Mouse (Mus musculus) testis, postnatal 14 days (tissue): ENCODE results near the gene Fem1a.
A peak's percentile ranks its signal among the peaks of the same experiment; 100 is the strongest.

Experiments used
- DNase-seq: peaks from one replicate; pipeline ENCODE4 v3.0.0; 2021; ENCODE audit warnings: low spot score

Fem1a gene

DNA sequence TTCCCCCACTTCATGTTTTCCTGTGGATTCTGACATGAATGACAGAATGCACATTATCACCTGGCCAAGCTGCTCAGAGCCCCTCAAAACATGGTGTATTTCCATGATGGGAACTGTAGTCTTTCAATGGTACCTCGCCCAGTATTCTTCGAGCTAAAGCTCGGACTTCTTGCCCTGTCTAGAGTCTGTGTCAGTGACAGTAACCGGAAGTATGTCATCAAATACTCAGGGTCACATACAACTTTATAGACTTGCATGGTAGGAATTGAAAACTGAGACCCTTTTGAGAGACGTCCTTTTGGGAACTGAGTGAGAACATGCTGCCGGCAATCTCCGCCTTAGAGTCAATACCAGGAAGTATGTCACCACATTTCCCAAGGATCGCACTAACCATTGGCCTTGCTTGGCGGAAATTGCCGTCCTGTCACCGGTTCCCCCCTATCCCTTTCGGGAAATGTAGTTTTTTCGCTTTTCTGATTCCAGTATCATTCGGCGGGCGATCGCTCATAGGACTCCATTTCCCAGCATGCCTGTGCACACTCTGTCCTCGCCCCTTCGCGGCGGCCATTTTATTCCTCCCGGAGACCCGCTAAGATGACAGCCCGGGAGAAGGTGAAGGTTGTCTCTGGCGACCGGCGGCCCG, at the start of gene Fem1a:
Gene Fem1a, plus strand, starts transcription at position 572 of the 643 bp plus-strand sequence.
- peak; percentile 96 for DNase-seq

DNA sequence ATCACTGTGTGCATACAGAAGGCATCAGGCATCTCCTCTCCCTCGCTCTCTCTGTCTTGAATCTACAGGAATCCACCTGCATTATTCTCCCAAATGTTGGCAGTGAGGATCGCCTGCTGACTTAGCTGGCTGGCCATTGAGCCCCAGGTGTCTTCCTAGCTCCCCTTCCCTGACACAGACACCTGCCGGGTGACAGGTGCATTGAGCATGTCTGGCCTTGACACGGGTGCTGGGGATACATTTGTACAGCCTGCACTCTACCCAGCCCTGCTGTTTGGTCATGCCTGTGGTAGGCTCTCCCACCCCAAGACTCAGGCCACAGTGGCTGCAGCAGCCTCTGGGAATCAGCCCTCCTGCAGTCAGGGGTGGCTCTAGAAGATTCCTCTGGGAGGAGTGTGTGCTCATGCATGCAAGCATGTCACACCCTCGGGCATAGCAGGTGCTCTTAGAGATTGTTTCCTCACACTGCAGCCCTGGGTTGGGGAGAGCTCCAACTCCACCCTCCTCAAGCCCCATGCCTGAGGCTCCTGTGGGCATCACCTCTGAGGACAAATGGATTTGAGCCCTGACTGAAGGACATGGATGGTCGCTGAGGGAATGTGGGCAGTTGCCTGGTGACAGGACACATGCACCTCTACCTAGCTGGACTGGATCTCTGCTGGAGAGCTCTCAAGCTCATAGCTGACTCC, 49.5 kb upstream of the Fem1a start:
- DNase-seq: no peak

DNA sequence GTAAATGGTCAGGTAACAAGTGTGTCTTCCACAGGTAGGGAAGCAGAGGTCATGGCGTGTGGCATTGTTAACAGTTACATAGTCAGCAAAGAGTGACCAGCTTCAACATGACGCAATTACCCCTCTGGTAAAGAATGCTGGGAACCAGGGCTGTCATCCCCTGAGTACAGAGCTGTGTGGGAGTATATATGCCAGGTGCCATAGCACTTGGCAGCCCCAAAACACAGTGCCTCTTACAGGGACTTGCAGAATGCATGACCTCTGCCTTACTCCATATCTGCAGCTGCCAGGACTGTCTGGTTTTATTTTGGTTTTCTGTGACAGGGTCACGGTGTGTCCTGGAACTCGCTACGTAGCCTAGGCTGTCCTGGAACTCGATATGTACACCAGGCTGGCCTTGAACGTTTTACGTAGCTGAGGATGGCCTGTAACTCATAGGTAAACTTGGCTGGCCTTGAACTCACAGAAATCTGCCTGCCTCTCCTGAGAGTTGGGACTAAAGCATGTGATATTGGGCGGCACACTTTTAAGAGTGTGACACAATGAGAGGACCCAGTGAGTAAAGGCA, 48.6 kb upstream of the Fem1a start:
- DNase-seq: no peak

DNA sequence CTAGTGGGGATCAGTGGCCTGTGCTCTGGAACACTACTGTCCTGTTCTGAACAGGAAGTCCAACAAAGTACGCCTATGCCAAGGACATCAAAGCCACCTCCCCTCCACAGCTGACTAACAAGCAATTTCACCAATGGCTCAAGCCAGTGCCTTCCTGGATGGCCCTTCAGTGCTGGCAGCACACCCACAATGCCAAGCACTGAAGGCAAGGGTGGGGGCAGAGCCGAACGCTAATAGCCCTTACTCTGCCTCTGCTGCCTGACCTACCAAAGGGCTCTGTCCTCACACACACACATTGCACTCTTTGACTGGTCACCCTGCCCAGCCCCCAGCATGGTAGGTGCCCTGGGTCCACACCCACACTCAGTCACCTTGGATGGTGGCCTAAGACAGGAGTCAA, 47.8 kb upstream of the Fem1a start:
- no peak for DNase-seq

DNA sequence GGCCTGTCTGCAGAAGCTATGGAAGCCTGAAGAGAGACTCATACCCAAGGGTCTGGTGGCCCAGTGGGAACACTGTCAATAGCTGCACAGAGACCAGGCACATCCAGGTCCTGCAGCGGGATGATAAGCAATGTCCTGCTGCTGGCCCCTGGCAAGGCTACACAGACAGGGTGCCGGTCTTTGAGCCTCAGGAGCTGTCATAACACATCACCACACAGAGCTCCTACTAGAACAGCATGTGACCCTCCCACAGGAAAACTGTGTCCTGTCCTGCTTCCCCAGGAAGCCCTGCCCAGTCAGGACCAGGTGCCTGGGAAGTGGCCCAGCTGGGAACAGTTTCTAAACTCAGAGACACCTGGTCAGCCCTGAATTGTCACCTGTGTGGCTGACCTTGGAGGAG, 45.5 kb upstream of the Fem1a start:
- no peak for DNase-seq

DNA sequence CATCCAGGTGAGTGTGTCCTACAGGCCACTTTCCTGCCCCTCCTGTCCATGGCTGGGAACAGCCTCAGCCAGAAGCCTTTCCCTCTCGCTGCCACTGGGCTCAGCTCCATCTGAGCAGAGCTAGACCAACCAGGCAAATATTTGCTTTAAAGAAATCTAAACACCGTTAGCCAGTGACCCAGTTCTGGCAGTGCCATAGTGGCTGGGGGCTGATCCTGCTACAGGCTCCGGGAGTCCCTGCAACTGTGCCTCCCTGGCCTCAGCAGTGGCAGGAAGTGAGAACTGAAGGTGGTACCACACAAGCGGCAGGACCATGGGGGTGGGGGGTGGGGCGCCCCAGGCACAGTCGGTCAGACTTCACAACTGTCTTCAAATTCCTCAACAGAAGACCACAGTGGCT, 43.9 kb upstream of the Fem1a start:
- no peak for DNase-seq

DNA sequence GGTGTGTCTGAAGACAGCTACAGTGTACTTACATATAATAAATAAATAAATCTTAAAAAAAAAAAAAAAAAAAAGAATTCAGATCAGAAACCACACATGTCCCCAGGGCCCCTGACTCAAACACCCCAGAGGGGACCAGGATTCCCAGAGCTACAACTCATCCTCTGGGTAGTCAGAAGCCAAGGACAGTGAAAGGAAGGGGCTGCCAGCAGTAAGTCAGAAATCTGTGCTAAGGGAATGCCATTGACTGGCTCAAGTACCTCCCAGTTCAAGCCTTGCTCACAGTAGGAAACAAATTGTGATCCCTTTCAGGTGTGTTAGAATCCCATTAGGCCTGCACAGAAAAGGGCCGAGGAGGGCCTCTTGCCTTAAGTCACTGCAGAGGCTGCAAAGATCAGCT, 42.4 kb upstream of the Fem1a start:
- DNase-seq: no peak

DNA sequence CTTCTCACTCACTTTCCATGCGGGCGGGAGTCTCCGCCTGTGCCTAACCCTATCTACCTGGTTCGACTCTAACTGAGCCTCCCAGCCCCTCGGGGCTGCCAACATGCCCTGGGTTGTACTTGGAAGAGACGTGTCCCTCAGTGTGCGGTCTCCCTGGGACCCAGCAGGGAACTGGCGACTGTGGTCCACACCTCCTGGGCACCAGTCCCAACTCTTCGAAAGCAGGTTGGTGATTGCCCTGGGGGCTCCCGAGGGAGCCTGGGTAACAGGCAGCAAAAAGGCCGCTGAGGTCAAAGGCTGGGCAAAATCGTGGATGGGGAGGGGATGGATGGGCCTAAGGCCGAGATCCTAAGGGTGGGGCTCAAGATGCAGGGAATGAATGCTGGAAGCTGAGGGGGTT, 38.9 kb upstream of the Fem1a start:
- no peak for DNase-seq

DNA sequence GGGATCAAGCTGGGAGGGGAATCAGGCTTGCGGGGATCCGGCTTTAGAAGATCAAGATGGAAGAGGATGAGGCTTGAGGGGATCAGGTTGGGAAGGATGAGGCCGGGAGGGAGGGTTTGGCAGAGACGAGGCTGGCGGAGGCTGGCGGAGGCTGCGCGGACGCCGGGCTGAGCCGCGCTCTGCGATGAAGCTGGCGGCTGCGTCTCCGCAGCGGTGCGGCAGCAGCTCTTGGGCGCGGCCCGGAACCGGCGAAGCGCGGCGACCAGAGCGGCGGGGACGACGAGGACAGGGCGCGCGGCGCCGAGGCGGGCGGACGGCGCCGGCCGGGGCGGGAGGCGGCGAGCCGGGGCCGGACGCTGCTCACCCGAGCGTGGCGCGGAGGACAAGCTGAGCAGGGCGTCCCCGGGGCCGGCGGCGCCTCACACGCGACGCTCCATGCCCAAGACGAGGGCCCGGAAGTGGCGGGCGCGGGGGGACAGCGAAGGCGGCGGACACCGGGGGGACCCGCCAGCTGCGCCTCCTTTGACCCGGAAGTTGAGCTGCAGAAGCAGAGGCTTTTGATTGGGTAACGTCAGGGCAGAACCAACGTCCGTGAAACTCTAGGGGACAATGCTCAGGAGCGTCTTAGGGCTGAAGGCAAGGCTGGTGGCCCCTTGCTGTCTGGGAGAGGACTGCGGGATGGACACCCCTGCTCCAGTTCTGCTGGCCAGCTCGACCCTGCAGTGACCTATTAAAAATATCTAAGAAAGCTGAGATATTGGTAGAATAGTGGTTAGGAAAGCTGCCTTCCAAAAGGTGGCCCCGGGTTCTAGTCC, 38.0 kb upstream of the Fem1a start, which contains the start of gene Dpp9:
Gene Dpp9, minus strand, starts transcription at position 529 of the 815 bp plus-strand sequence.
- peak; percentile 93 for DNase-seq

DNA sequence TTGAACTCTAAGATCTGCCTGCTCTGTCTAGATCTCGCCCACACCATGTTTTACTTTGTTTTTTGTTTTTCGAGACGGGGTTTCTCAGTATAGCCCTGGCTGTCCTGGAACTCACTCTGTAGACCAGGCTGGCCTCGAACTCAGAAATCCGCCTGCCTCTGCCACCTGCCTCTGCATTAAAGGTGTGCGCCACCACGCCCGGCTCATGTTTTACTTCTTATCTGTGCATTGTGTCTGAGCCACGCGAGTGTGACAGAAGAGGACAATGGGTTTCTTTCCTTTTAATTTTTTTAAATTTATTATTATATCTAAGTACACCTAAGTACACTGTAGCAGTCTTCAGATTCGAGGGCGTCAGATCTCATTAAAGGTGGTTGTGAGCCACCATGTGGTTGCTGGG, 37.4 kb upstream of the Fem1a start:
- DNase-seq: no peak

DNA sequence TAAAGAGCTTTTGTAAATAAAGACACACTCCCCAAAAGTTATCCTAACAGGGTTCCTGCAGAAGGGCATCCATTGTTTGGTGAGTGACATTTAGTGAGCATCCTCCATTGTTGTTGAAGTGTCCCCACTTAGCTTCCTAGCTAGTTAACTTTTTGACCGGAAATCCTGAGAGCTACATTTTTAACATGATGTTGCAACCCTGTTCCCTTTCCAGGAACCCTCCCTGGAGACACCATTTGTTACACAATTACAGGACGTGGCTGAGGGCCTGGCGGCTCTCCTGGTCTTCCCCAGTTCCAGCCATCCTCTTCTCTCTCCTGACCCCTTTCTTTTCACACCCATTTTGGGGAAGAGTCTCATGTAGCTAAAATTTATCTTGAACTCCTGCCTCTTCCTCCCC, 36.8 kb upstream of the Fem1a start:
- peak; percentile 65 for DNase-seq

DNA sequence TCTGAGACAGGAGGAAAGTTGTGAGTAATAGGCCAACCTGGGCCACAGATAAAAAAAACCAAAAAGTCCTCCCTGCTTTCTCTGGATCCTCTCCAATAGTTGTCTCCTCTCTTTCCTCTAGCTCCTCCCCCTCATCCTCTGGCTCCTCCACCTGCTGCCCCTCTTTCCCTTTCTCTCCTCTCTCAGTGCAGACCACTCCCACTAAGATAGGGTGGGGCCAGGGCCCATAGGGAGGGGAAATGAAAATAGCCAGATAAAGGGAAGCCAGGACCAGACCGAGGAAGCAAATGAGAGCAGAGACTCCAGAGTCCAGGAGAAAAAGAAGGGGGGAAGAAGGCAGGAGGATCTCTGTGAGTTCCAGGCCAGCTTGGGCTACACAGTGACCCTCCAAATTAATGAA, 31.7 kb upstream of the Fem1a start:
- no peak for DNase-seq

DNA sequence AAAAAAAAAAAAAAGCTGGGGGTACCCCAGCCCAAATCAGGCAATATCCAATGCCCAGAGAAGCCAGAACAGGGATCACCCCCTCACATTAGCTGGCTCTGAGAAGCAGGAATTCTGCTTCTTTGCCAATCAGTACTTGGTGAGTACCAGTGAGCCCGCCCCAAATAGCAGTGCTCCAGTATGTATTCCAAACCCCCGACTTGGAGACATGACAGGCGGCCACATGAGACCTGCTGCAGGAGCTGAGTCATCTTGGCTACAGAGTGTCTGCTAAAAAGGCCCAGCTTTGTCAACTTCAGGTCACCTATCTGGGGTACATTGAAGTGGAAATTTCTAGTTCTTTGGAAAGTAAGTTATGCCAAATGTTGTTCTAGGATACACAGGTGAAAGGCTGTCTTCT, 30.0 kb upstream of the Fem1a start:
- no peak for DNase-seq

DNA sequence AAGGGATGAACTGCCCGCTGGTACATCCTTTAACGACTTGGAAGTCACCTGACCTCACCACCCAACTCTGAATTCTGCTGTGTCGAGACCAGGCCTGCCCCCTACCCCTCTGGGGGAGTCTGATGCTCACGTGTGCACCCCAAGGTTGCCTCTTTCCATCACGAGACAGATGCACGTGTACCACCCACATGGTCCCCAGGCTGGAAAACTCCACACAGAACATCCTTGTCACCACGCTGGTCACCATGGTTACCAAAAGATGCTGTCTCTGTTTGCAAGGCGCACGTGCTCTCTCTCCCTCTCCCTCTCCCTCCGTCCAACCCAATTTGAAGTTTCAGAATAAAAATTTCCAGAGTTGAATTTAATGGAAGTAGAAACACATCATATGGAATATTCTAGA, 26.7 kb upstream of the Fem1a start:
- no peak for DNase-seq

DNA sequence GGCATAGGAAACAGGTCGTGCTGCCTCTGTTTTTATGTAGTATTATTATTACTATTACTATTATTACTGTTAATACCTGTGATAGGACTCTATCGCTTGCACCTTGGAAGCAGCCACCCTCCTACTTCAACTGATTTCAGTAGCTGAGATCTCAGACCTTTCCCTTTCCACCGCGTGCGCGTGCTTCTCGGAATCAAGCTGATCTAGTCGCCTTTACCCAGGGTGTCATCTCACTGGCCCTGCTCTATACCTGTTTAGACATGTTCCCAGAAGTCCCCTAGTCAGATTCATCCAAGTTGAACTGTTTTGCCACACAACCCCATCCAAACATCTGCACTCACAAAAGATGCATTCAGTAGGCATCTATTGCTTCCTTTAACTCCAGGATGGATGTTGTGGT, 23.2 kb upstream of the Fem1a start:
- no peak for DNase-seq

DNA sequence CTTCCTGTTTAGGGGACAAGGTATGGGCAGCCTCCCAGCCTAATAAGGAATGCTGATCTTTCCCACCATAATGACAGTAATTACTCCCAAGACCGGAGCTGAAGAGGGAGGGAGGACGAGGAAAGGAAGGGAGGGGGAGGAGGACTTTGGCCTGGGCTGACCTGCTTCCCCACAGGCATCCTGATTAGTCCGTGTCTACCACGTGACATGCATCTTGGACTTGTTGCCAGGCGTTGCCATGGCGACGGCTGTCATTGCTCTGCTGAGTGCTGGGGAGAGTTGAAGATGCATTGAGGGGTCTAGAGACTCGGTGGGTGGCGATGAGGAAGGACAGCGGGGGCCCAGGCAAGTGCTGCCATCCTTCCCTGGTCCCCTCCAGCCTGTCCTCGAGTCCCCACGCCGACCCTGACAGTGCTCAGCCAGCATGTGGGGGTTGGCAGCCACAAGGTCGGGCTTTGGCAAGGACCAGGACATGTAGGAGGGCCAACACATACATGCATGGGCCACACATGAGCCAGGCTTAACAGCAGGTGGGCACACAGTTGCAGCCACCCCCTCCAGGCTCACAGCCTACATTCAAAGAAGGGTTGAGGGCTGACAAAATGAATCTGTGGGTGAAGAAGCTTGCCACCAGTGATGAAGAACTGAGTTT, 22.7 kb upstream of the Fem1a start:
- DNase-seq: peak; percentile 47

DNA sequence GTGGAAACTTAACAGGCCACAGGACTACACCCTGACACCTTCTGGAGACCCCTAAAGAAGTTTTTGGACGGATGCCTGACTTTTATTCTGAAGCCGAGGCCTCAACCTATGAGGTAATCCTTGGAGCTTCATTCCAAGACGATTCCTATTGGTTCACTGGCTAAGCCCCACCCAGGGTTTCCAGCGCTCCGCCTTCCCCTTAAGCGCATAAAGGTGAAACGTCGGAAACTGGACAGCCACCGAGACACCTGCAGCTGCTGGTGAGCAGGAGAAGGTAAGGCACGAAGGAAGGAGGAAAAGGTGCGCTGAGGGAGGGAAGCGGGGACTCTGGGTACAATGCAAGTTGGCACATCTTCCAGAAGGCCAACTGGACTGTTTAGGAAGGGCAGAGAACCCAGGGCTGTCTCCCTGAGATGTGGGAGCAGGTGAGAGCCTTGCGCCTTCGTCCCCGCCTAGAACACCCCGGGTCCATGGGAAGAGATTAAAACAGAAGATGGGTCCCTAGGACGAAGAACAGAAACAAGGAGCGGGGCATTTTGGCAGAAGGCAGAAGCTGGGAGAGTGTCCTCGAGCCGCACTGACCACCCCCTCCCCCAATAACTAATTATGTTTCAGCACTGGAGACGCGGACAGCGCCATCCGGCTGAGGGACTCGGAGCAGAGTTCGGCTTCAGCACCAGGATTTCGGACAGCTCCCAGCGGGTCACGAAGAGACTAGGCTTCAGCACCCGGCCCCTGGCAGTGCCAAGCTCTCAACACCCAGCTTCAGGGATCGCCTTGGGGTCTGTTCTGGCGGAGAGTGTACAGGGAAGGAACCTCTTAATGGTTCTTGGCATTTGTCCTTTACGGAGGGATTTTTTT, 14.8 kb upstream of the Fem1a start:
- peak; percentile 86 for DNase-seq

DNA sequence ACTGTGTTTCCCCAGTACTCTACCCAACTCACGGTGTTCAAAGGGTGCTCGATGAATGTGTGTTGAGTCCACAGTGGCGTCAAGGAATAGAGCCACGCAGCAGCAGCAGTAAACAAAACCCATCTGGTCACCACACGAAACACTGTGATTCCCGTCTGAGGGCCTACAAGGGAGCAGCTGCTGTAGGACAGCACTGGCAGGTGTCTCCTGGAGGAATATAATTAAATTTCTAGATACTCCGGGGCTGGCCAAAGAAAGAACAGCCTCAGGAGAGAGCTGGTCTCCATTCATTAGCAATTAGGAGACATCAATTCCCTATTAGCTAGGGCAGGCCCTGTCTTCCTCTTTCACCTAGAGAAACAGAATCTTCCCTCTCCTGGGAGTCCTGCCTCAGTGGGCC, 11.0 kb upstream of the Fem1a start:
- DNase-seq: no peak

DNA sequence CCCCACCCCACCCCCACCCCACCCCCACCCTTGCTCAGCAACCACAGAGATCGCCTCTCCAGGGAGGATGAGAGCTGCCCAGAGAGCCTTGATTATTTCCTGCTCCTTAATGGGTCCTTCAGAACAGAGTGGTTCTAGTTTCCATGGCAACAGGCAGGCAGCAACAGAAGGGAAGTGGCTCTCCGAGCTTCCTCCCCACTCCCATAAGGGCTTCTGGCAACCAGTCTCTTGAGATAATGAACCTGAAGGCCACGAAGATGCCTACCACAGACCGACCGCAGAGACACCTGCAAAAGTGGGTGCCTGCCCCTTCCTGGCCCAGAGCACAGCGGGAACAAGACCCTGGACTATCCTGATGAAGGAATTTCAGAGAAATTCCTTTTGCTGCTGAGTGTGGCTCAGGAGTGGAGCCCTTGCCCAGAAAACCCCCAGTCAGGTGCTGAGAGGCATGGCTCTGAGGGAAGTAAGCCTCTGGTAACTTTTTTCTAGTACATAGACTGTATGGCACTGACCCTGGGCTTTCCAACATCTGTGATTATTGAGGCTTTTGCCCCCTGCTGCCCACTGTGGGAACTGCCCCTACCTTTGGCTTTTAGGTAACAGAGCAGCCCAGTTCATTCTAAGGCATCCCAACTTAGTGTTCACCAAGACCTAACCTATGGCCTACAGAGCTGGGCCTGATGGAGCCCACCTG, 5.3 kb upstream of the Fem1a start:
- DNase-seq: peak; percentile 53

DNA sequence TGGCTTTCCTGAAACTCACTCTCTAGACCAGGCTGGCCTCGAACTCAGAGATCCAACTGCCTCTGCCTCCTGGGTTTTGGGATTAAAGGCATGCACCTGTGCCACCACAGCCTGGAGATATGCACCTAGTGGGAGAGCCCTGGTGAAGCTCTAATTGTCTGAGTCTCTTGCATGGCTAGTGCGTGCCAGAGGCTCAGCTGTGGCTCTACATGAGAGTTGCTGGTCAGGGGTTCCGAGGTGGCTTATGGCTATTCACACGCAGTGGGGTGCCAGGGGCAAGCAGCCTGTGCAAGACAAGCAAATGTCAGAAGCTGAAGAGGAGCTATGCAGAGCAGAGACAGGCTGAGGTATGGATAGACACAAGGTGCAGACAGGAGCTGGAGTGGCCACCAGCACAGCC, 1.9 kb upstream of the Fem1a start:
- DNase-seq: no peak

DNA sequence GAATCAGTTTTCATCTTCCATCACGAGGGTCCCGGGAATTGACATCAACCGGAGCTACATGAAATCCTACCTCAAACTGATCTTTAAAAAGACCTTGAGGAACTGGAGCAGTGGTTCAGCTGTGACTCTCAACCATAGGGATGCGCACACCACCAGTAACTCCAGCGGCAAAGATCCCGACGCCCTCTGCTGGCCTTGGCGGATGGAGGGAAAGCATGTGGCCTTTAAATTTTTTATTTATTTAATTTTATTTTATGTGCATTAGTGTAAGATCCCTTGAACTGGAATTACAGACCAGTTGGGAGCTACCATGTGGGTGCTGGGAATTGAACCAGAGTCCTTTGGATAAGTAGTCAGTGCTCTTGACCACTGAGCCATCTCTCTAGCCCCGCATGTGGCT, 1.2 kb upstream of the Fem1a start:
- no peak for DNase-seq
